Mouse (Mus musculus): ENCODE measurements at regions not wholly inside any gene's neighbourhood (a gene's known extent, or its start where the extent isn't known, plus 50 kb on each side); places are given as distances from the start of the nearest gene placed in this dataset.

GRCm38 (mm10) chr14:24631994-24632393, 145.1 kb downstream of the Rps24 start:
- no peak for DNase-seq (ENCODE audit: low spot score)

GRCm38 (mm10) chr14:24641853-24642252, 154.9 kb downstream of the Rps24 start:
- DNase-seq (ENCODE audit: low spot score): no peak

- no peak for DNase-seq (ENCODE audit: low spot score)
Measured at GRCm38 (mm10) chr14:24644117-24644808, 157.3 kb downstream of the Rps24 start.

- DNase-seq (ENCODE audit: low spot score): peak; percentile 40
Measured at GRCm38 (mm10) chr14:24646239-24646848, 159.4 kb downstream of the Rps24 start.

- DNase-seq (ENCODE audit: low spot score): no peak
Measured at GRCm38 (mm10) chr14:24647722-24648121, 160.8 kb downstream of the Rps24 start.

- no peak for DNase-seq (ENCODE audit: low spot score)
Measured at GRCm38 (mm10) chr14:24650195-24650901, 163.4 kb downstream of the Rps24 start.

GRCm38 (mm10) chr14:24650902-24651270, 164.0 kb downstream of the Rps24 start:
- DNase-seq (ENCODE audit: low spot score): no peak

GRCm38 (mm10) chr14:24652591-24652990, 165.7 kb downstream of the Rps24 start:
- DNase-seq (ENCODE audit: low spot score): no peak

- DNase-seq (ENCODE audit: low spot score): no peak
Measured at GRCm38 (mm10) chr14:24655580-24655979, 168.7 kb downstream of the Rps24 start.

- no peak for DNase-seq (ENCODE audit: low spot score)
Measured at GRCm38 (mm10) chr14:24661797-24662196, 174.9 kb downstream of the Rps24 start.

- DNase-seq (ENCODE audit: low spot score): no peak
Measured at GRCm38 (mm10) chr14:24665210-24665609, 178.3 kb downstream of the Rps24 start.
